Mouse (Mus musculus): ENCODE data around the gene Zfp13.
"Not testable (repeated sequence)": the region's sequence is repeated elsewhere in the genome, so short reads cannot be mapped to it uniquely, and the experiment has no call there.

Zfp13 gene

DNA sequence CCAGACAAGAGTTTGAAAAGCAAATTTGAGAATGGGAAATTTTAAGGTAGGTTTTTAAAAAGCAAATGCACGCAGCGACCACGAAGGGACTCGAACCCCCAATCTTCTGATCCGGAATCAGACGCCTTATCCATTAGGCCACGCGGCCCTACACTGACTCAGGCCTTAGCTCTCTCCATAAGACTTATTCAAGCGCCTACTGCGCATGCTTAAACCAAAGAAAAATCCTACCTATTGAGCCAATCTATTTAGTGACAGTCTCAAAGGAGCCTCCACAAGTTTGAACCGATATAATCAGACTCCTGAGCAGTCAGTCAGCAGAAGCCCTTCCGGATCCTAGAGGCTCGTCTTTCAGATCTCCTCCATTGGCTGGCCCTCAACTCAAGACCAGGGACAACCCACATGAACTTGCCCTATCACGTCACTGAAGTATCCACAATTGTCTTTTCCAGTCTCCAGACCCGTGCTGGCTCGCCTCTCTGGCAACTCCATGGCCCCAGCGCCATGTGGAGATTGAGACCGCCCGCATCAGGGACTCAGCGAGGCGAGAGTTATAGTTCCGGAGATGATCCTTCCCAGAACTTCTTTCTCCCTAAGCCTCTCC, 49.0 kb downstream of the Zfp13 start:
- DNase-seq (ENCODE audit: low spot score), result peak; percentile 95

DNA sequence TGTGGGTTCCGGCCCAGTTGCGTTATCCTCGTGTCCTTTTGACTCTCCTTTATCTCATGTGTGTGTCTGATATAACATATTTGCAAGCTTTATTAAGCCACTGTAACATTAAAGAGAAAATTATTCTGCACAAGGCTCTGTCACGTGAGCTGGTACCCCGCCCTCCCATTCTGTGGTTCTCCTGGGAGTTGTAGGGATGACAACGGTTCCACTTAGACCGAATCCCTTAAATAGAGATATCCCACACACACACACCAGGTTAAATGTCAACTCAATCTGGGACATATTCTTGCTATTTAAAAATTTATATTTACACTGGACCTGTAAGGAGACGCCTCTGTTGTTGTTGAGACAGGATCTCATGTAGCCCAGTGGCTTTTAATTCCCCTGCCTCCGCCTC, 49.8 kb downstream of the Zfp13 start:
- peak; percentile 45 for DNase-seq (ENCODE audit: low spot score)

DNA sequence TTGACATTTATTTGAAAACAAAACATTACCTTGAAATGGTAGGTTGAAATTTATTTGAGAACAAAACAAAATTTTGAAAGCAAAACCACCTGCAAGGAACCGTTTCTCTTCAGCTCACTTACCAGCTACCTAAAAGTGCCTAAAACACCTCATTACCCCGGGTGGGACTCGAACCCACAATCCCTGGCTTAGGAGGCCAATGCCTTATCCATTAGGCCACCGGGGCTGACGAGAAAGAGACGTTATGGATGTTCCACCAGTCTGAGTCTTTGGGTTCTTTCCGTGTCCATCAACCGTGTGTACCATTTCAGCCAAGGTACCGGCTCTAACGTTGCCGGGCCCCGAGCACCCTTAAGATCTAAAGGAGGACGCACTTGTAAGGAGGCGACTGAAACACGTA, 50.7 kb downstream of the Zfp13 start:
- DNase-seq (ENCODE audit: low spot score), result peak; percentile 90

DNA sequence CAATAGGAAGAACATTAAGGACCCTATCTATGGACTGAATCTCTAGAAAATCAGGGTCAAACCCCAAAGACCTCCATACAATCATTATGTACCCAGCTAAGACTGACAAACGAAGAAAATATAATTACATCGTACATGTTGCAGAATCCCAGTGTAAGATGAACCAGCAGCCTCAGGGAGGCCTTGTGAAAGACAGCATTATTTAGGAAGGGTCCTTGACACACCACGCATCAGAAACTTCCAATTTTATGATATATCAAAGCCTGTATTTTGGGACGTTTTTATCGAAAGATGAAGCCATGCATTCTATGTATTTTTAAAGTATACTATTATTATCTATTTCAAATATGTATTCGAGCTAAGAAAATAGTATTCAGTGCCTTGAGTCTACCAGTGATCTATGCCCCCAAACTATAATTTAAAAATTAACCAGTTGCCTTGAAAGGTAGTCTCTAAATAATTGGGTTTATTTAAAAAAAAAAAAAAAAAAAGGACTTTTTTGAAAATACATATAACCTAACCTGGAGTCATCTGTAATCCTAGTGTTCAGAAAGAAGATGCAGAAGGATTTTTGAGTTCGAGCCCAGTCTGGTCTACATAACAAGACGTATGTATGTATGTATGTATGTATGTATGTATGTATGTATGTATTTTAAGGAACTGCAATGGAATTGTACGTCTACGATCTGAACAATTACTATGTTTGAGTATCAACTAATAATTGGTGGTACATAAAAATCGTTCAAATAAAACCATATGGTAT, 51.4 kb downstream of the Zfp13 start:
- no peak for DNase-seq (ENCODE audit: low spot score)

DNA sequence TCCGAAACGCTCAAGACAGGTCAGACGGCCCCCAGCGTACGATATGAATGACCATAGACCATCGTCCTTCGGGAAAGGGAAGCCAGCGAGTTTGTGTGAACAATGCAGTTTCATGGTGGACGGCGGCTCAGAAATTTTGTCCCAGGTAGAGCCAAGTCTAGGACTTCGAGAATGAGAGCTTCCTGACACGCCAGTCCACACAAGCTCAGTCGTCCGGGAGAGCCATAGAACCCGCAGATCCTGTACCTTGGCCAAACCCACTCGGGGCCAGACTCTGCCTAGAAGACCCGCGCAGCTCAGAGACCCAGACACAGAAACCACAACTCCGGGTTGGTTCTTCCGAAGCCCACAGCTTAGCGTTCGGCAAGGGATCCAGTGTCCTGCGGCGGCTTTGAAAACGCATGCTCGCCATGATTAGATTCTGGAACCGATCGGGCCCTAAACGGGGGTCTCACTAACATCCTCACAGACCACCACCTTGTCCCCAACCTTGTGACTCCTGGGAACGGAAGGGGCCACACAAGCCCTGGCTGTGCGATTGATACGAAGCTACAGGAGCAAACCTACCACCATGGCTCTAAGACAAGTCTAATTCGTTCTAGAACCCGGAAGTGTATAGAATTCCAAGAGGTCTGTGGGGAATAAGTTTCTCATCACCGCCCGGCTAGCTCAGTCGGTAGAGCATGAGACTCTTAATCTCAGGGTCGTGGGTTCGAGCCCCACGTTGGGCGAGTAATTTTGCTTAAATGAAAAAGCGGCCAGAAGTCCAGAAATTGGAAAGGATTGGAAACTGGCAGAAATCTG, 52.4 kb downstream of the Zfp13 start:
- DNase-seq (ENCODE audit: low spot score), result peak; percentile 95

DNA sequence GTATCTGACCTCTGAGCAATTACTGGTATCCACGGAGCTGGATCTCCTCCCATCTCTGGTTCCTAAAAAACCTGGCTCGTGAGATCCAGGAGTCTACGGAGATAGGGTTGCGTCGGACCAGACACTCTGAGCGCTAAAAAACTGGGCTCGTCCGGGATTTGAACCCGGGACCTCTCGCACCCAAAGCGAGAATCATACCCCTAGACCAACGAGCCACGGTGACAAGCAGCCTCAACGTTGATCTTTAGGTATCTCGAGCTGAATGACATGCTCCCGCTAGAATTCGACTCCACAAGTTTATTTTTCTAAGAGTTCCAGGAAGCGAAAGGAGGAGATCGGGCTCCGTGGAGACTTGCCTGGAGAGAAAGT, 53.0 kb downstream of the Zfp13 start:
- peak; percentile 95 for DNase-seq (ENCODE audit: low spot score)

DNA sequence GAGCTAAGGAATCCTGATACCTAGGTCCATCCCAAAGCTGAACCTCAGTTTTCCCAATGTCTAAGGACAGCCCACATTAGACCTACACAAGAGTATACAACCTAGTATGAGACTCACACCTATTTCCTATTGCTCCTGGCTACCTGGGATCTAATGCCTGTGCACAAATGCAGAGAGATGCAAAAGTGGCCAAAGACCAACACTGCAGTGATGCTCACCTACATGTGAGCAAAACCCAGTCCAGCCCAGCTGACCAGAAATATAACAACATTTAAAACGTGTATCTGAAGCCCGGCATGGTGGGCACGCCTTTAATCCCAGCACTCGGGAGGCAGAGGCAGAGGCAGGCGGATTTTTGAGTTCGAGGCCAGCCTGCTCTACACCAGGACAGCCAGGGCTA, 53.4 kb downstream of the Zfp13 start:
- DNase-seq (ENCODE audit: low spot score), result no peak

DNA sequence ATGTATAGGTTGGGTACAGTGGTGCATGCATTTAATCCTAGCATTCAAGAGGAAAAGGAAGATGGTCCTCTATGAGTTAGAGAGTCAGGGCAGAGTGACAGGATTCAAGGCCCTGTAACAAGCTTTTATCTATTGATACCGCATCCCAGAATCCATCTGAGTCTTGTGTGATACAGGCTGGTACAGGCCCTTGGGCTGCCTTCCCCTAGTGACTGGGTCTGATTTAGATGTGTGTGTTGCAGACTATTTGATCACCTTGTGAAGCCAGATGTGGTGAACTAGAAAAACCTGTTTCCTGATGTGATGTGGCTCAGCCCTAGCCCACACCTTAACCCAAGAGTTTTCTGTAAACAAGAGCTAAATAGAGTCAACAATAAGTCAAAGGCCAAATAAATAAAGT, 54.5 kb downstream of the Zfp13 start:
- DNase-seq (ENCODE audit: low spot score), result no peak

DNA sequence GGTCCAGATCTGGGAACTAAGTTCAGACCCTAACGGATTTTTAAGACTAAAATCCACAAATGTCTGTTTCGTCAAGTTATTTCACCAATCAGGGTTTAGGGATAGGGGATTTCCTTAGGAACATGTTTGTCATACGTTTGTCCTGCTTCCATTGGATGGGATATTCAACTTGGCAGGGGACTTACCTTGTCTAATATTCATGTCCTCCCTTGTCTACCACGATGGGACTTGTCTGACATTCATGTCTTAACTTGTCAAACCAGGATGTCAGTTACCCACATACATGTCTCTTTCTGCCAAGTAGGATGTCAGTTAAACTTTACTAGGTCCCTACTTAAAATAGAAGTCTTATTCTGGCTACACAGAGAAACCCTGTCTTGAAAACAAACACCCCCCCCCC, 55.3 kb downstream of the Zfp13 start:
- DNase-seq (ENCODE audit: low spot score), result no peak

DNA sequence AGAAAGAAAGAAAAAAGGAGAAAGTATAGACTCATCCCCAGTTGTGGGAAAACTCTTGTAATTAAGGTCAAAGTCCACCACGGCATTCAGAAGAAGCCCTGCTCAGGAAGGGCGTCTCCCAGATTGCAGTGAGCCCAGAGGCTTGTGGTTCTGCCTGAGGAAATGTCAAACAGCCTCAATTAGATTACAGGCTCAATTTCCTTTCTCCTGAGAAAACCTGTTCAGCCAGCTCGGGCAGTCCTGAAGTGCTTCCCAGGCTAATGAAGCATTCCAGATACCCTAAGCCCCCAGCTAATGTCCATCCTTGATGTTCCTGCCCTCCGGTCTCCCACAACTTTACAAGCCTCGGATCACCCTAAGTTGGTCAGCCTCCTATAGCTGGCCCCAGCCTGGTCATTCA, 56.0 kb downstream of the Zfp13 start:
- DNase-seq (ENCODE audit: low spot score), result no peak

DNA sequence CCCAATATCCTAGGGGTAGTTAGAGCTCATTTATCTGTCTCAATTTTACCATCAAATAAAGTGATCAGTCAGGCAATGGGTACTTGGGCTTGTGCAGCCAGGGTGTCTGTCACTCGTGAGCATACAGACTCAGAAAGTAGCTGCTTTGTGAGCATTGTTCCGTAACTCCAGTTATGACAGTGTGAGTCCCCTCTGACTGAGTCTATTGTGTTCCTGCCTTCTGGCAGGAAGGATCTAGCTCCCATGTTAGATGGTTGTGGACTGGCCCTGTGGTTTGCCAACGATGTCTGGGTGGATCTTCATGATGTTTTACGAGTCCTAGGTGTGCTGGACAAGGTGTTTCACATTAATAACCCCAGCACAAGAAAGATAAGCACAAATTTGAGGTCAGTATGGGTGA, 56.5 kb downstream of the Zfp13 start:
- DNase-seq (ENCODE audit: low spot score), result no peak

DNA sequence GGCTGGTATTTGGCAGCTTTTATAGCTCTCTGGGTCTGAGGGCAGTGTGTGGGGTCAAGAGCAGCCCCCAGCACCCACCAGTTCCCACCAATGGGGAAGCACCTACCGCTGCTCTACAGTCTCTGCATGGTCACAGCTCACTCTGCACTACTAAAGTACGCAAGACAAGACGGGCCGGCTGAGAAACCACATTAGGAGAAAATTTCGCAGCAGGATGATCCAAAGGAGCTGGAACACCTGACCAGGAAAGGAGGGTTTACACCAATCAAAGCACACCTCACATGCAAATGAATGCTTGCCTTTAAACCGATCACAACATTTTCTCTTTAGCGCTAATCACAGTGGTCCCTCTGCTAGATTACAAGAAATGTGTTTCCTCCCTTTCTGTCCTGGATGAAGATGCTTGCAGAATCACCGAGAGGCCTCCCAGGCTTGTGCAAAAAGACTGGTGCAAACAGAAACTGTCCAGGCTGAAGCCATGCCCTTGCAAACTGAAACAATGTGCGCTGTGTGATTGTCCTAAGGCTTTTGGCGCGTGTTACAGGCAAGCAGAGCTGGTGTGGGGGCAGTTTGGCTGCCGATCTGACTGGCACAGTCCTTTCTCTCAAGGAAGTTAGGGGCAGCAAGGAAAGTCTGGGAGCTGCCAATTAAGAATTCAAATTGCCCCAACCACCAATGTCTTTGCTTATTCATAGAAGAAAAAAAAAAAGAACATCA, 57.1 kb downstream of the Zfp13 start:
- DNase-seq (ENCODE audit: low spot score), result no peak

DNA sequence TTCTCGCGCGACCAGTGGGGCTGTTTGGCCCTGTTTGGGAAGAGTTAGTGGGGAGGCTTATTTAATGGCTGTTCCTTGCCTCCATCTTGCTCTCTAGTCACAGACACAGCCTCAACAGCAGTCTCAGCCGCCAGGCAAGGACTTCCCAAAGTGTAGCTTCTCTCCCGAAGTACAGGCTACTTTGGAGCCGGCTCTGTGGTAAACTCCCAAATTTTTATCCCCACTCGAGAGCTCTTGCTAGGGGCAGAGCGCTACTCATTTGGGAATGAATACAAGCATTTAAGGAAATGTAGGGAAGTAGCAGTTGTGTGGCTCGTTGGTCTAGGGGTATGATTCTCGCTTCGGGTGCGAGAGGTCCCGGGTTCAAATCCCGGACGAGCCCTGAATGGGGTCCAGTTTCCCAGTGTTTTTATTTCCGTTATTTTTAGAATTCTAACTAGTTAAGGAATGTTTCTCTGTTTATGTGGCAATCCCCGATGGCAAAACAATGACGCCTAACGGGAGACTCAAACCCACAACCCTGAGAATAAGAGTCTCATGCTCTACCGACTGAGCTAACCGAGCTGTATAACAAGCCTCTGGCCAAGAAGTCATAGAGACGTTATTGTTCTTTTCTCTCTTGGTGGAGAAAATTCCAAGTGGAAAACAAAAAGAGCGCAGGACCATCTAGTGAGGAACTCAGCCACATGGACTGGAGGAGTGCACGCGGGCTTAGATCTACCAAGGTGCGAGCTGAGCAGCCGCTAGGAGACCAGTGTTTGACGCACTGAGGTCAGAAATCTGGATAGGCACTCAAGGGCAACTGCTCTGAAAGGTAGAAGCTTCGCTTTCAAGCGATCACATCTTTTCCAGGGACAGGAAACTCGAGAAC, 58.4 kb downstream of the Zfp13 start:
- DNase-seq (ENCODE audit: low spot score), result no peak

DNA sequence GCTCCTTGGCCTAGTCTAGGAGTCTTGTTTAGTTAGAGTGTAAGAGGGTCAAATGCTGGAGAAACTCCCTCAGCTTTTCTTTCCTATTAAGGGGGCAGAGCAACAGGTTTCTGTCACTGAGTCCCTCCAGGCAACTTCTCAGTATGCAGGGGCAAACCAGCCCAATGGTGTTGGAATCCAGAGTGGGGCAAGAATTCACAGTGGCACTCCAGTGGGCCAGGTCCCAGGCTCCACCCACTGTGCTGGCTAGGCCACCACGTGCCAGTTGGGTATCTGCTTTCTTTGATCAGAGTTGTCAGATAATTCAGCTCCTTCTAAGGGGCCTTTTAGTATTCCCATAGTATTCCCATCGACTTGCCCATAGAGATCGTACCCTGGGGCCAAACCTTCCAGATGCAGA, 59.2 kb downstream of the Zfp13 start:
- DNase-seq (ENCODE audit: low spot score), result no peak

DNA sequence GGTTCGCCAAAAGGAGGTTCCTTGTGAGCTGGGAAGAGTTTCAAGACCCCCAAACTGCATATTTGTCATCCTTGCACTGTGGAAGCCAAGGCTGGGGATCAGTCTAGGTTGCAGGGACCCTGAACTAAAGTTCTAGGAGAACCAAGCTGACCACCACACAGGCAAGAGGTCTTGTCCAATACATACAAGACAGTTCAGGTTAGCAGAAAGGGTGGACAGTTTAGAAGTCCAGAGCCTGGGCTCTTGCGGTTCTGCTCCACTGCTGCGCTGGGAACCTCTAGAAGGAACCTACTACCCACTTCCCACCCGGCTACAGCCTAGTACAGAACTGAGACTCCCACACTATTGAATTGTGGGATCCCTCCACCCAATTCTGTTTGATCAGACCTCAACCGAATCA, 59.7 kb downstream of the Zfp13 start:
- no peak for DNase-seq (ENCODE audit: low spot score)

DNA sequence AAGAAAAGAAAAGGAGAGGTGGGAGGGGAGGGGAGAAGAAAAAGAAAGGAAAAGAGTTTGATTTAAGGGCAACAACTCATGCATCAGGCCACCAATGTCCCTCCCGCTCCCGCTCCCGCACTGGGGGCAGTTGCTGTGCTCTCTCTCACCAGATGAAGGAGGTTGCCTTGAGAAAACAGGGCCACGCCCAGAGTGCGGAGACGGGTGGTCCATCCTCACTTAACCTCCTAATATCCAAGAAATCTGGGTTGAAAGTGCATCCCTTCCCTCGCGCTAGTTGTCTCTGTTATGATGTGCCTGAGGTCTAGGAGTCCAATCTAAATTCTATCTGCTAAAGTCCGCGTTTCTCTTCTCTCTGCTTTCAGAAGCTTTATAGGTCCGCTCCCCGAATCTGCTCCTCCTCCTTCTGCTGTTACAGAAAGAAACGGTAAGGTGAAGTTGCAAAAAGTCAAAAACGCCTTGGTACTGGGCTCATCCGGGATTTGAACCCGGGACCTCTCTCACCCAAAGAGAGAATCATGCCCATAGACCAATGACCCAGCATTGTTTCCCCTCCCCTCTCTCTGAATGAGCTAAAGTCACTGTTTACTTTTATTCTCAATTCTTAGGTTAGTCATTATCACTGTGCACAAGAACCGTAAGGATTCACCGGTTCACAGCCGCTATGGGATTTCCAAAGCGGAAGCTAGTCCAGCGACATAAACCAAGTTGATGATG, 60.8 kb downstream of the Zfp13 start:
- no peak for DNase-seq (ENCODE audit: low spot score)

DNA sequence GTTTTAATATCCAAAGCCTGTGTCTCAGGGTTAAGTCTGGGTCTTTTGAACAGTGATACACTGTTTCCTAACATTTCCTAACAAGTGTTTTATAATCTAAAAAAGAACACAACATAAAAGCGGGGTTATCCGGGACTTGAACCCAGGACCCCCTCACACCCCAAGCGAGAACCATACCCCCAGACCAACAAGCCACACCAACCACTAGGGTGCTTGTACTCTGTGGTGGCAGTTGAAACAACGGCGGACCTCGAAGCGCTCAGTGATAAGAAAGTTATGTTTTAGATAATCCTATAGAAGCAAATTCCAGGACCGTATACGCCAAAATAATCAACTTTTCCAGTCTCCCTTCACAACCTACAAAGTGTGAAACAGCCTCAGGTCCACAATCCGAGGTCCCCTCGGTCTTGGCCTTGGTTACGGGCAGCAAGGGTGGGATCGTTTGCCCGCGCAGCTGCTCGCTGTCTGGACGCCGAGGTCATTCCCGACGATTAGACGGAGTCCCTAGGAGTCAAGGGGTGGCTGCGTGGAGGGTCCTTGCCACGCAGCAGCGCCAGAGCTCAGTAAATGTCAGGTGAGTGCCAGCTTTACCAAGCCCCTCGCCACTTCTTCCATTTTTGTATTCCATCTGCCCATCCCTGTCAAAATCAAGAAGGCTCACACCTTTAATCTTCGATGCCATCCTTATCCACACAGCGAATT, 61.6 kb downstream of the Zfp13 start:
- no peak for DNase-seq (ENCODE audit: low spot score)

DNA sequence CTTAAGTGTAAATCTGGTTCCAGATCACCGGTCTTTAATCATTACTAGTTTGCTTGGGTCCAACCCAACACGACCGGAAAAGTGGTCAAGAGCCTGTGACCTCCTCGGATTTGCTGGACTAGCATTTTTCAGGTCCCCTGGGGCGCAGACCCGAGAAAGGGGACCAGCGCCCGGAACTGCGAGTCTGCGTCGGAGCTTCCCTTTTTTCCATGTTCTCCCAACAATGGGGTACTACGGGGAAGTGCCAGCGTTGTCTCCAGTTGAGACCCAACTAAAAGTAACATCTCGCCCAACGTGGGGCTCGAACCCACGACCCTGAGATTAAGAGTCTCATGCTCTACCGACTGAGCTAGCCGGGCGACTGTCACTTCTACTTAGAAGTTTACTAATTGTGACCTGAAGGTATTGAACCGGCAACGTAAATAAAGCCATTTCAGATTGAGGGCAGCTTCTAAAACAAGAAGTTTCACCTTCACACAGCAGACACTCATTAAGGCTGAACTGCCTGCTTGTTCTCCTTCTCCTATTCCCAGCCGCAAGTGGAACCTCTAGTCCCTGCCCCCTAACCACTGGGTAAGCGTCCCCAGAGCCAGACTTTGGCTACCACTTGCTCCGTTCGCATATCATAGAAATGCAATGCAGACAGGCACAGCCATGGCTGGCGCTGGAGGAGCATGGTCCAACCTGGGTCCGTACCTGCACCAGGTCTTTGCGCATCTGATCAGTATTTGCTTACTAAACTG, 64.1 kb downstream of the Zfp13 start:
- not testable (repeated sequence) for DNase-seq (ENCODE audit: low spot score)

Data from adipocyte (in vitro differentiated cells).